Mouse (Mus musculus) erythroblast, embryonic 14.5 days (primary cell): ENCODE results near the gene Anapc13.

Experiments
- GATA1 ChIP-seq: IDR thresholded peaks from 2 replicates; pipeline ENCODE4 v1.6.1; 2012; ENCODE audit warnings: low read length, inconsistent platforms, mixed read lengths
- TAL1 ChIP-seq: IDR thresholded peaks from 3 replicates; pipeline ENCODE4 v1.6.1; 2012; ENCODE audit warnings: low read length, inconsistent platforms, mixed read lengths

DNA sequence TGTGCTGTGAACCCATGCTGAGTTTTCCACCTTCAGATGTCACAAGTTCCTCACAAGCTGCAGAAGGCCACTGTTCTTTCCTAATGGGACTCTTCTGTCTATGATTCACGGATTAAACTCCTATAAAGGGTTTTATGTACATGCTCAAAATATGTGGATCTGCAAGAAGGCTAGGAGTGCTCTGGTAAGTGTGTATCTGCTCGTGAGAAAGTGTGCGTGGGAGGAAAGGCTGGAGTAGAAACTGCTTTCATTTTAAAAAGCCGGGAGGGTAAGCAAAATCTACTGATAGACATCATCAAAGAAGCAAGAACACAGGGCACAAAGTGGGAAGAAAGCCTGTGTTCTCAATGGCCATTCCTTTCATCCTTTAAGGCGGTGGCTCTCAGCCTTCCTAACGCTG lies 20.9 kb downstream of the Anapc13 start:
- no peak for TF ChIP-seq GATA1
- no peak for TF ChIP-seq TAL1
